Mouse (Mus musculus) megakaryocyte, embryonic 14.5 days (primary cell): ENCODE data around the gene Rpp25.

Source experiments
- FLI1 ChIP-seq: IDR thresholded peaks from 2 replicates; pipeline ENCODE4 v1.6.1; 2012; ENCODE audit warnings: low read length, inconsistent platforms, mixed read lengths
- GATA1 ChIP-seq: IDR thresholded peaks from 3 replicates; pipeline ENCODE4 v1.6.1; 2012; ENCODE audit warnings: mixed read lengths, low read length, inconsistent platforms, borderline replicate concordance

DNA sequence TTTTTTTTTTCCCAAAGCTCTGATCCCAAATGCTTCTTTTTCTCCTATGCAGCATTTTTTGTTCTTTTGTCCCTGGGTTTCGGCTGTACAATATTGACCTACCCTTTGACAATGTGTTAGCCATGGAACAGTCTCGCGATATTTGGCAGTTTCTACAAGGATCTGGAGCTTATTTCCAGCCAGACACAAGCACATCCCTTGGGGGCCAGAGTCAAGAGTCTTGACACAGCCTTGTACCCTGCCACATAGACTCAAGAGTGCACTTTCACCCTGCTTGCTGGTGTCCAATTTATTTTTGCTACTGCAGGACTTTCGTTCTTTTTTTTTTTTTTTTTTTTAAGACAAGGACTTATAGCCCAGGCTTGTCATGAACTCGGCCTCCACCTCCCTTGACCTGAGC is 32.5 kb downstream of the Rpp25 start:
- TF ChIP-seq GATA1 (no peak), FLI1 (no peak)
